ENCODE assay signal across 25 mouse cellular contexts in genomic region chr6:34216450-34217319, GRCm38 (mm10). TPM values are rescaled to one million over a fixed set of nuclear protein-coding genes. Genes with fewer than 3 reads are reported as not detected.
DNase-seq lines count a peak whose midpoint lies in the region; ATAC-seq lines count a peak whose summit lies in the region.
"Had no signal": no experiment of that assay in that cellular context is flagged by ENCODE, and none has a peak within 500 bp of the region (broad histone marks: within the 10 kb centered on the region; RNA-seq: fewer than 3 reads in every experiment).

No protein-coding gene starts in this region.

- no peak overlapping the region for H3K4me3 ChIP-seq in heart, embryonic 14.5 days (ENCODE audit: control insufficient read depth in 1 of 2, insufficient read depth in 1 of 2, low read depth in 1 of 2, low read length in 2 of 2)
- H3K4me3 ChIP-seq in hindbrain, embryonic 16.5 days (ENCODE audit: low read length): no peak overlapping the region
- no peak overlapping the region for H3K4me3 ChIP-seq in hindbrain, embryonic 11.5 days (ENCODE audit: low read depth, low read length)
- H3K4me3 ChIP-seq: embryonic facial prominence, embryonic 13.5 days; erythroblast, embryonic 14.5 days; forebrain, embryonic 13.5 days; limb, embryonic 13.5 days; liver, embryonic 13.5 days; midbrain, embryonic 13.5 days had no signal

- no peaks in the 10 kb centered on the region for H3K36me3 ChIP-seq in heart, embryonic 14.5 days (ENCODE audit: control insufficient read depth, insufficient read depth, low read length)
- no peaks in the 10 kb centered on the region for H3K36me3 ChIP-seq in hindbrain, embryonic 16.5 days (ENCODE audit: control insufficient read depth, insufficient read depth, low read length)
- no peaks in the 10 kb centered on the region for H3K36me3 ChIP-seq in hindbrain, embryonic 11.5 days (ENCODE audit: control insufficient read depth, insufficient read depth, low read length)
- H3K36me3 ChIP-seq: embryonic facial prominence, embryonic 13.5 days; limb, embryonic 13.5 days; liver, embryonic 13.5 days; midbrain, embryonic 13.5 days had no signal

- H3K4me1 ChIP-seq in heart, embryonic 14.5 days (ENCODE audit: control insufficient read depth in 2 of 2, insufficient read depth in 2 of 2, low read length in 2 of 2): peaks cover 10 to 16% of the 10 kb centered on the region in 2 experiments; a peak in 3 of 4 replicates
- H3K4me1 ChIP-seq in hindbrain, embryonic 16.5 days (ENCODE audit: control insufficient read depth, insufficient read depth, low read depth, low read length): peaks cover 3% of the 10 kb centered on the region
- no peaks in the 10 kb centered on the region; the same call in 1 of the 2 replicates for H3K4me1 ChIP-seq in hindbrain, embryonic 11.5 days (replicated peaks; ENCODE audit: control insufficient read depth, insufficient read depth, low read length)
- H3K4me1 ChIP-seq: embryonic facial prominence, embryonic 13.5 days; limb, embryonic 13.5 days; liver, embryonic 13.5 days had no signal

- intact Hi-C loops in left cerebral cortex, postnatal 4 days (cut with DNase I): no loop called here

- H3K27ac ChIP-seq in heart, embryonic 14.5 days (replicated peaks in 1 of 2; ENCODE audit: control insufficient read depth in 1 of 2, insufficient read depth in 1 of 2, low read depth in 2 of 2, low read length in 2 of 2): peak overlapping the region; percentile 18 to 41
- 0 out of 2 replicates have a peak overlapping the region, but pooled peaks have one; percentile 23 for H3K27ac ChIP-seq in hindbrain, embryonic 16.5 days (ENCODE audit: low read depth, low read length)
- H3K27ac ChIP-seq in hindbrain, embryonic 11.5 days (ENCODE audit: low read depth, low read length): no peak overlapping the region
- H3K27ac ChIP-seq: embryonic facial prominence, embryonic 13.5 days; forebrain, embryonic 13.5 days; limb, embryonic 13.5 days; liver, embryonic 13.5 days; midbrain, embryonic 13.5 days had no signal

- no peaks in the 10 kb centered on the region for H3K27me3 ChIP-seq in heart, embryonic 14.5 days (ENCODE audit: control insufficient read depth, insufficient read depth, low read length)
- no peaks in the 10 kb centered on the region for H3K27me3 ChIP-seq in hindbrain, embryonic 16.5 days (replicated peaks; ENCODE audit: control insufficient read depth, insufficient read depth, low read length)
- H3K27me3 ChIP-seq in hindbrain, embryonic 11.5 days (ENCODE audit: control insufficient read depth, insufficient read depth, low read length): no peaks in the 10 kb centered on the region
- H3K27me3 ChIP-seq: embryonic facial prominence, embryonic 13.5 days; forebrain, embryonic 13.5 days; limb, embryonic 13.5 days; midbrain, embryonic 13.5 days had no signal

- H3K4me2 ChIP-seq in heart, embryonic 14.5 days (ENCODE audit: low read length): peak overlapping the region; percentile 24
- H3K4me2 ChIP-seq in hindbrain, embryonic 16.5 days (ENCODE audit: low read length): no peak overlapping the region
- no peak overlapping the region for H3K4me2 ChIP-seq in hindbrain, embryonic 11.5 days (replicated peaks; ENCODE audit: low read depth, low read length)
- H3K4me2 ChIP-seq: embryonic facial prominence, embryonic 13.5 days; forebrain, embryonic 13.5 days; limb, embryonic 13.5 days; liver, embryonic 13.5 days; midbrain, embryonic 13.5 days had no signal

- DNase-seq in heart, adult 8-10 months (ENCODE audit: low spot score): no peak
- DNase-seq in hindbrain, embryonic 11.5 days (ENCODE audit: low spot score): no peak
- DNase-seq in urinary bladder, adult 2 months (ENCODE audit: low spot score): no peak
- DNase-seq in left cerebral cortex, postnatal 4 days: no peak
- DNase-seq: adrenal gland, adult 8-10 months; B cell, adult 2 months; cerebellum, adult 18-20 months; cerebellum, postnatal 25 days; embryo, embryonic 11 days; gastrocnemius, postnatal 36 days; kidney, postnatal 36 days; layer of hippocampus, postnatal 36 days; liver, embryonic 13.5 days; lung, adult 2 months; lung, postnatal 14 days had no signal

- 14% methylated on average over 9 of the region's 9 CpGs for WGBS in heart, embryonic 14.5 days
- 59% methylated on average over 9 of the region's 9 CpGs for WGBS in hindbrain, embryonic 16.5 days
- WGBS in hindbrain, embryonic 11.5 days: 66% methylated on average over 9 of the region's 9 CpGs

- 0 out of 2 replicates have a peak, but pooled peaks have one; percentile 56 for ATAC-seq in heart, embryonic 14.5 days (ENCODE audit: insufficient number of reproducible peaks, insufficient read depth, low FRiP score, low read depth)
- no peak for ATAC-seq in hindbrain, embryonic 16.5 days
- ATAC-seq in hindbrain, embryonic 11.5 days (ENCODE audit: low FRiP score): no peak
- ATAC-seq in granulocyte monocyte progenitor cell, adult 5-6 weeks (replicated peaks; ENCODE audit: poor library complexity, severe bottlenecking): peak; percentile 63
- ATAC-seq: activated CD4-positive, CD25-positive, alpha-beta regulatory T cell, adult 4 months; forebrain, embryonic 13.5 days; intestine, postnatal 0 days; midbrain, embryonic 13.5 days had no signal

- H3K9me3 ChIP-seq in heart, embryonic 14.5 days (ENCODE audit: control insufficient read depth, low read length): no peaks in the 10 kb centered on the region
- no peaks in the 10 kb centered on the region for H3K9me3 ChIP-seq in hindbrain, embryonic 16.5 days (ENCODE audit: control insufficient read depth, low read length)
- H3K9me3 ChIP-seq in hindbrain, embryonic 11.5 days (ENCODE audit: control insufficient read depth, low read length): no peaks in the 10 kb centered on the region
- H3K9me3 ChIP-seq: embryonic facial prominence, embryonic 13.5 days; forebrain, embryonic 13.5 days; limb, embryonic 13.5 days; liver, embryonic 13.5 days; midbrain, embryonic 13.5 days had no signal

- H3K9ac ChIP-seq in heart, embryonic 14.5 days (ENCODE audit: low read length): no peak overlapping the region
- H3K9ac ChIP-seq in hindbrain, embryonic 16.5 days (ENCODE audit: low read depth, low read length): no peak overlapping the region
- H3K9ac ChIP-seq in hindbrain, embryonic 11.5 days (ENCODE audit: low read depth, low read length): no peak overlapping the region
- H3K9ac ChIP-seq: embryonic facial prominence, embryonic 13.5 days; forebrain, embryonic 13.5 days; limb, embryonic 13.5 days; liver, embryonic 13.5 days; midbrain, embryonic 13.5 days had no signal

RNA-seq across cellular contexts. Expression of gene Slc35b4, which starts 39.8 kb away (rescaled TPM):
- polyA plus RNA-seq in heart, embryonic 14.5 days (2014; fragmentation: Nextera tagmentation; extraction: Ambion mirVana): 36.9 and 39.9 TPM in 2 replicates
- 1 to 10 TPM; 6.9 to 9.2 (median 7.6) TPM for total RNA-seq in heart, adult 8-10 months (2022)
- 42.7 and 45.3 TPM in 2 replicates for polyA plus RNA-seq in hindbrain, embryonic 16.5 days (2015; fragmentation: Nextera tagmentation; extraction: Ambion mirVana)
- 46.7 and 48.3 TPM in 2 replicates for polyA plus RNA-seq in hindbrain, embryonic 11.5 days (2014; fragmentation: Nextera tagmentation; extraction: Ambion mirVana)
- total RNA-seq in granulocyte monocyte progenitor cell, adult 5-6 weeks (2014; fragmentation: Nextera tagmentation): 33.6 and 34.9 TPM in 2 replicates
- 25.9 and 36.7 TPM in 2 replicates for total RNA-seq in granulocyte monocyte progenitor cell, adult 5-6 weeks (2017)
- 43.5 and 44.5 TPM in 2 replicates for polyA plus RNA-seq in urinary bladder, adult 2 months (2012; rRNA removed)
- 10 to 100 TPM; 35.8 to 36.9 TPM for total RNA-seq in left cerebral cortex, postnatal 4 days (2021)

Comparison
In these comparisons a context has a peak if more than half of its experiments do, and no peak if none do; other contexts are left out.
1. ATAC-seq: peak in heart, embryonic 14.5 days (single experiment) and granulocyte monocyte progenitor cell, adult 5-6 weeks (single experiment); none in hindbrain, embryonic 16.5 days (single experiment) and hindbrain, embryonic 11.5 days (single experiment).